ENCODE assay signal across 12 mouse cellular contexts in genomic region chr16:52243421-52243973, GRCm38 (mm10).
DNase-seq lines count a peak whose midpoint lies in the region; ATAC-seq and TF ChIP-seq lines count a peak whose summit lies in the region.
"Had no signal": no experiment of that assay in that cellular context is flagged by ENCODE, and none has a peak within 500 bp of the region (broad histone marks: within the 10 kb centered on the region; RNA-seq: fewer than 3 reads in every experiment).

No protein-coding gene starts in this region.

- H3K27ac ChIP-seq in forebrain, embryonic 16.5 days (ENCODE audit: low read length), result no peak overlapping the region
- no peak overlapping the region for H3K27ac ChIP-seq in forebrain, embryonic 10.5 days
- H3K27ac ChIP-seq in kidney, embryonic 14.5 days (ENCODE audit: low read depth, low read length), result no peak overlapping the region
- no peak overlapping the region for H3K27ac ChIP-seq in midbrain, embryonic 11.5 days (ENCODE audit: low read depth, low read length)
- H3K27ac ChIP-seq in midbrain, embryonic 16.5 days (ENCODE audit: low read length), result no peak overlapping the region
- no peak overlapping the region for H3K27ac ChIP-seq in stomach, postnatal 0 days (replicated peaks)
- H3K27ac ChIP-seq: liver, embryonic 15.5 days had no signal

- 90% methylated on average over 4 of the region's 4 CpGs for WGBS in forebrain, embryonic 16.5 days
- WGBS in forebrain, embryonic 10.5 days, result 86% methylated on average over 4 of the region's 4 CpGs
- WGBS in kidney, embryonic 14.5 days, result 87% methylated on average over 4 of the region's 4 CpGs
- 88% methylated on average over 4 of the region's 4 CpGs for WGBS in midbrain, embryonic 11.5 days
- WGBS in midbrain, embryonic 16.5 days, result 93% methylated on average over 4 of the region's 4 CpGs
- WGBS in stomach, postnatal 0 days, result 89% methylated on average over 4 of the region's 4 CpGs

- TF ChIP-seq EP300 in stomach, postnatal 0 days (optimal IDR thresholded peaks at IDR 0.05), result no peak

- no peak overlapping the region for H3K4me2 ChIP-seq in forebrain, embryonic 16.5 days (ENCODE audit: low read length)
- H3K4me2 ChIP-seq in kidney, embryonic 14.5 days (replicated peaks; ENCODE audit: low read depth, low read length), result no peak overlapping the region
- no peak overlapping the region for H3K4me2 ChIP-seq in midbrain, embryonic 11.5 days
- no peak overlapping the region for H3K4me2 ChIP-seq in midbrain, embryonic 16.5 days (ENCODE audit: low read length)
- H3K4me2 ChIP-seq in stomach, postnatal 0 days (replicated peaks; ENCODE audit: low read depth), result no peak overlapping the region
- H3K4me2 ChIP-seq: liver, embryonic 15.5 days had no signal

- no peak overlapping the region for H3K4me3 ChIP-seq in forebrain, embryonic 16.5 days (replicated peaks; ENCODE audit: low read length)
- no peak overlapping the region for H3K4me3 ChIP-seq in forebrain, embryonic 10.5 days
- no peak overlapping the region for H3K4me3 ChIP-seq in kidney, embryonic 14.5 days (ENCODE audit: low read length)
- H3K4me3 ChIP-seq in midbrain, embryonic 11.5 days (ENCODE audit: low read depth, low read length), result no peak overlapping the region
- no peak overlapping the region for H3K4me3 ChIP-seq in midbrain, embryonic 16.5 days (ENCODE audit: low read depth, low read length)
- H3K4me3 ChIP-seq in stomach, postnatal 0 days (ENCODE audit: low read depth, low read length), result no peak overlapping the region
- H3K4me3 ChIP-seq: liver, embryonic 15.5 days had no signal

- no peaks in the 10 kb centered on the region for H3K4me1 ChIP-seq in forebrain, embryonic 16.5 days (replicated peaks; ENCODE audit: control insufficient read depth, insufficient read depth, low read length)
- no peaks in the 10 kb centered on the region for H3K4me1 ChIP-seq in forebrain, embryonic 10.5 days
- H3K4me1 ChIP-seq in kidney, embryonic 14.5 days (ENCODE audit: control insufficient read depth, insufficient read depth, low read length), result no peaks in the 10 kb centered on the region
- H3K4me1 ChIP-seq in midbrain, embryonic 11.5 days (ENCODE audit: control insufficient read depth, insufficient read depth, low read length), result no peaks in the 10 kb centered on the region
- H3K4me1 ChIP-seq in midbrain, embryonic 16.5 days (ENCODE audit: control insufficient read depth, insufficient read depth, low read length), result no peaks in the 10 kb centered on the region
- no peaks in the 10 kb centered on the region for H3K4me1 ChIP-seq in stomach, postnatal 0 days (replicated peaks; ENCODE audit: control insufficient read depth, insufficient read depth)
- H3K4me1 ChIP-seq: liver, embryonic 15.5 days had no signal

- H3K9ac ChIP-seq in forebrain, embryonic 16.5 days (replicated peaks; ENCODE audit: low read depth, low read length), result no peak overlapping the region
- no peak overlapping the region for H3K9ac ChIP-seq in kidney, embryonic 14.5 days (ENCODE audit: low read depth, low read length)
- no peak overlapping the region for H3K9ac ChIP-seq in midbrain, embryonic 11.5 days (ENCODE audit: low read length)
- H3K9ac ChIP-seq in midbrain, embryonic 16.5 days (ENCODE audit: low read depth, low read length), result no peak overlapping the region
- no peak overlapping the region for H3K9ac ChIP-seq in stomach, postnatal 0 days (ENCODE audit: low read length)
- H3K9ac ChIP-seq: liver, embryonic 15.5 days had no signal

- no peak for DNase-seq in forebrain, embryonic 10.5 days (ENCODE audit: extremely low spot score, low spot score)
- no peak for DNase-seq in kidney, postnatal 36 days
- no peak for DNase-seq in midbrain, embryonic 11.5 days (ENCODE audit: low spot score, missing footprints)
- no peak for DNase-seq in stomach, postnatal 0 days (ENCODE audit: low spot score)
- DNase-seq in ovary, adult 18-20 months (ENCODE audit: low spot score), result no peak
- DNase-seq: adrenal gland, postnatal 25 days; B cell, adult 2 months; cerebellum, adult 11-12 months had no signal

- H3K9me3 ChIP-seq in forebrain, embryonic 16.5 days (ENCODE audit: control insufficient read depth, low read length), result no peaks in the 10 kb centered on the region
- no peaks in the 10 kb centered on the region for H3K9me3 ChIP-seq in forebrain, embryonic 10.5 days
- H3K9me3 ChIP-seq in kidney, embryonic 14.5 days (ENCODE audit: control insufficient read depth, low read length), result no peaks in the 10 kb centered on the region
- H3K9me3 ChIP-seq in midbrain, embryonic 11.5 days (ENCODE audit: control insufficient read depth, low read length), result no peaks in the 10 kb centered on the region
- H3K9me3 ChIP-seq in midbrain, embryonic 16.5 days (replicated peaks; ENCODE audit: control insufficient read depth, low read length, poor library complexity, severe bottlenecking), result no peaks in the 10 kb centered on the region
- no peaks in the 10 kb centered on the region for H3K9me3 ChIP-seq in stomach, postnatal 0 days (ENCODE audit: control insufficient read depth, low read length)
- H3K9me3 ChIP-seq: liver, embryonic 15.5 days had no signal

- peak; percentile 48 for TF ChIP-seq CTCF in stomach, postnatal 0 days (IDR thresholded peaks at IDR 0.05; ENCODE audit: low read depth)

- peak; percentile 40; the same call in 1 of the 2 replicates for ATAC-seq in forebrain, embryonic 16.5 days
- ATAC-seq in kidney, embryonic 14.5 days (ENCODE audit: low FRiP score, low TSS enrichment), result peak; percentile 38; the same call in 1 of the 2 replicates
- ATAC-seq in midbrain, embryonic 11.5 days (ENCODE audit: low FRiP score), result 0 out of 2 replicates have a peak, but pooled peaks have one; percentile 11
- ATAC-seq in midbrain, embryonic 16.5 days, result no peak
- no peak for ATAC-seq in stomach, postnatal 0 days (ENCODE audit: low FRiP score, low TSS enrichment)

- H3K36me3 ChIP-seq in forebrain, embryonic 16.5 days (ENCODE audit: control insufficient read depth, insufficient read depth), result no peaks in the 10 kb centered on the region
- H3K36me3 ChIP-seq in forebrain, embryonic 10.5 days (replicated peaks), result no peaks in the 10 kb centered on the region
- H3K36me3 ChIP-seq in kidney, embryonic 14.5 days (ENCODE audit: control insufficient read depth, insufficient read depth, low read length), result no peaks in the 10 kb centered on the region
- no peaks in the 10 kb centered on the region for H3K36me3 ChIP-seq in midbrain, embryonic 11.5 days (ENCODE audit: control insufficient read depth, insufficient read depth, low read length)
- no peaks in the 10 kb centered on the region for H3K36me3 ChIP-seq in midbrain, embryonic 16.5 days (ENCODE audit: control insufficient read depth, insufficient read depth, low read length)
- no peaks in the 10 kb centered on the region for H3K36me3 ChIP-seq in stomach, postnatal 0 days (ENCODE audit: control insufficient read depth, insufficient read depth, low read length)
- H3K36me3 ChIP-seq: liver, embryonic 15.5 days had no signal

- no peaks in the 10 kb centered on the region for H3K27me3 ChIP-seq in forebrain, embryonic 16.5 days (replicated peaks; ENCODE audit: control insufficient read depth, insufficient read depth, low read length)
- H3K27me3 ChIP-seq in forebrain, embryonic 10.5 days (ENCODE audit: poor library complexity, severe bottlenecking), result no peaks in the 10 kb centered on the region
- no peaks in the 10 kb centered on the region for H3K27me3 ChIP-seq in kidney, embryonic 14.5 days (ENCODE audit: control insufficient read depth, insufficient read depth, low read length)
- H3K27me3 ChIP-seq in midbrain, embryonic 11.5 days (ENCODE audit: control insufficient read depth, insufficient read depth, low read length), result no peaks in the 10 kb centered on the region
- no peaks in the 10 kb centered on the region for H3K27me3 ChIP-seq in midbrain, embryonic 16.5 days (ENCODE audit: control insufficient read depth, insufficient read depth, low read depth, low read length)
- H3K27me3 ChIP-seq in stomach, postnatal 0 days (ENCODE audit: control insufficient read depth, insufficient read depth, low read length), result no peaks in the 10 kb centered on the region
- H3K27me3 ChIP-seq: liver, embryonic 15.5 days had no signal

Comparison
In these comparisons a context has a peak if more than half of its experiments do, and no peak if none do; other contexts are left out.
1. ATAC-seq: peak in forebrain, embryonic 16.5 days (single experiment), kidney, embryonic 14.5 days (single experiment) and midbrain, embryonic 11.5 days (single experiment); none in midbrain, embryonic 16.5 days (single experiment) and stomach, postnatal 0 days (single experiment).